Mouse (Mus musculus) neural tube, embryonic 12.5 days (tissue): Measurements from ENCODE around the gene Sys1. TPM values are rescaled to one million over a fixed set of nuclear protein-coding genes. Genes with fewer than 3 reads are reported as not detected.
A peak's percentile ranks its signal among the peaks of the same experiment; 100 is the strongest.

Experiments used
- ATAC-seq: fragments of 200-750 bp; cut with Nextera tagmentation; 2 replicates; pipeline ENCODE4 v1.8.0; 2017; ENCODE audit warnings: low read depth, mild to moderate bottlenecking, moderate TSS enrichment, moderate library complexity; ENCODE audit not compliant: low FRiP score
- H3K27ac ChIP-seq: fragments of 300-500 bp; sonication (generic); 2 replicates; pipeline ENCODE4 v1.5.1; 2016
- H3K27me3 ChIP-seq: fragments of 300-500 bp; sonication (generic); replicated peaks from 2 replicates; pipeline ENCODE4 v1.6.1; 2016; ENCODE audit warnings: mild to moderate bottlenecking
- H3K36me3 ChIP-seq: fragments of 300-500 bp; sonication (generic); 2 replicates; pipeline ENCODE4 v1.6.1; 2016; ENCODE audit warnings: mild to moderate bottlenecking
- H3K4me1 ChIP-seq: fragments of 300-500 bp; sonication (generic); 2 replicates; pipeline ENCODE4 v1.6.1; 2016
- H3K4me2 ChIP-seq: fragments of 300-500 bp; sonication (generic); replicated peaks from 2 replicates; pipeline ENCODE4 v1.6.1; 2016; ENCODE audit warnings: mild to moderate bottlenecking
- H3K4me3 ChIP-seq: fragments of 300-500 bp; sonication (generic); 2 replicates; pipeline ENCODE4 v1.5.1; 2016
- H3K9ac ChIP-seq: fragments of 300-500 bp; sonication (generic); 2 replicates; pipeline ENCODE4 v1.6.1; 2016; ENCODE audit warnings: mild to moderate bottlenecking
- H3K9me3 ChIP-seq: fragments of 300-500 bp; sonication (generic); 2 replicates; pipeline ENCODE4 v1.6.1; 2016; ENCODE audit warnings: mild to moderate bottlenecking
- WGBS: fragments of 180-500 bp; shearing (Covaris S2); methylation state at CpG from one replicate; pipeline ENCODE4 v1.1.7; 2016; 5-methylcytosine and 5-hydroxymethylcytosine counted together
- polyA plus RNA-seq: library from polyadenylated mRNA; unstranded; fragments of >200 nt; fragmentation: Nextera tagmentation; extraction: Ambion mirVana; gene quantifications from 2 replicates; pipeline ENCODE4 v1.2.1, GENCODE M21; 2016

The Sys1 gene
- polyA plus RNA-seq, 1 experiment from 2014 or later: 72.8 TPM

DNA sequence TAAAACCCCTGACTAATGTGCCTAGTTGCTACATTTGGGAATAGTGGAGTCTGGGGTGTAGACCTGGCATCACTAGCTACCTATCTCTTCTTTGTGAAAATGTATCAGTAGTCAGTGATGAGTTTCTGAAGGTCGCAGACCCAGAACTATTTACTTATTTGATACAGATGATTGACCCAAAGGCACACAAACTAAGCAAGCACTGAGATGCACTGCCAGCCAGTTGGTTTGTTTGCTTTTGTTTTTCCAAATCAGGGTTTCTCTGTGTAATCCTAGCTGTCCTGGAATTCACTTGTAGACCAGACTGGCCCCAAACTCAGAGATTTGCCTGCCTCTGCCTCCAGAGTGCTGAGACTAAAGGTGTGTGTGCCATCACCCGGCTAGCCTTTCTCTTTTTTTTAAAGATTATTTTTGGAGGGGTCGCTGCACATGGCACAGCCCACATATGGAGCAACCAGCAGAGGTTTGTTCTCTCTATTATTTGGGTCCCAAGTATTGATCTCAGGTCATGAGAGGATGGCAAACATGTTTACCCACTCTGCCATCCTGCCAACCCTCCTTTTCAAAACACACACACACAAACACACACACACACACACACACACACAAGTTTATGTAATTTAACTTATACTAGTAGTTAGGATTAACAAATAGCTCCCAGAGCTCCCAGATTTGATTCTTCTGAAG lies 11.2 kb upstream of the Sys1 start:
- Histone ChIP-seq H3K4me2 (no peak overlapping the region), H3K9ac (no peak overlapping the region), H3K9me3 (no peaks in the 10 kb centered on the region), H3K27ac (no peak overlapping the region), H3K36me3 (no peaks in the 10 kb centered on the region), H3K27me3 (peaks cover 17% of the 10 kb centered on the region), H3K4me3 (no peak overlapping the region), H3K4me1 (peaks cover 19% of the 10 kb centered on the region)
- no peak for ATAC-seq
- 85% methylated on average over 3 of the region's 3 CpGs for WGBS

DNA sequence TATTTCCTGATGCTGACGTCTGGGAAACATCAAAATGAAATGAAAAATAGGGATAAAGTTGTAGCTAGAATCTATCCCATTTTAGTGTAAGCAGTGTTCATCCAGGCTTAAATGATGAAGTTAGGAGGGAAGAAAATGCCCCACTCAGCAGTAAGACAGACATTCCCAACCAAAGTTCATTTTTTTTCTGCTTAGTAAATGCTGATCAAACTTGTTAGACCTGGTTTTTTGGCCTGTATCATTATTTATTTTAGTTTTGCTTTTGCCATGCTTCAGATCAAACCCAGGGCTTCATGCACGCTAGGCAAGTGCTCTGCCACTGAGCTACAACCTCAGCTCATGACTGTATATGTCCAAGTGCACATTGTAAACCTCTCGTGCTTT lies 10.7 kb upstream of the Sys1 start:
- ATAC-seq: no peak
- no peaks in the 10 kb centered on the region for H3K9me3 ChIP-seq
- H3K27me3 ChIP-seq: peaks cover 17% of the 10 kb centered on the region
- peaks cover 19% of the 10 kb centered on the region for H3K4me1 ChIP-seq
- H3K36me3 ChIP-seq: no peaks in the 10 kb centered on the region
- WGBS: 79% methylated on average over 3 of the region's 3 CpGs
- H3K27ac ChIP-seq: no peak overlapping the region
- no peak overlapping the region for H3K4me2 ChIP-seq
- no peak overlapping the region for H3K9ac ChIP-seq
- no peak overlapping the region for H3K4me3 ChIP-seq

DNA sequence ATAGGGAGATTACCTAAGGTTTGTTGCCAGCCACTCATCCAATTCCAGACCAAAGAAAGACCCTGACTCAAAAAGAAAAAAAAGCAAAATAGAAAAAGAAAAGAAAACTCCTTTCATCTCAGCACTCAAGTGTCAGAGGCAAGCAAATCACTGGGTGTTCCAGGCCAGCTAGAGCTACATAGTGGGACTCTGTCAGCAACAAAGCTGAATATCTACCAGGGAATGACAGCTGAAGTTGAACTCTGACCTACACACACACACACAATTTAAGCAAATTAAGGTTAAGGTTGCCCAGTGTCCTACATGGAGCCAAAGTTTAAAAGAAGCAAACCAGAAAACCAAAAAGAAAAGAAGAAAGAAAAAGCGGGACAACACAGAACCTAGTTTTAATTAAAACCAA lies 8.6 kb upstream of the Sys1 start:
- Histone ChIP-seq H3K9me3 (no peaks in the 10 kb centered on the region), H3K9ac (no peak overlapping the region), H3K36me3 (no peaks in the 10 kb centered on the region), H3K27me3 (no peaks in the 10 kb centered on the region), H3K4me3 (no peak overlapping the region), H3K4me1 (peaks cover 3% of the 10 kb centered on the region; the same call in 1 of the 2 replicates), H3K27ac (no peak overlapping the region), H3K4me2 (no peak overlapping the region)
- WGBS: 88% methylated on average over 1 of the region's 1 CpGs
- no peak for ATAC-seq

- Histone ChIP-seq H3K4me3 (no peak overlapping the region), H3K9me3 (no peaks in the 10 kb centered on the region), H3K4me1 (no peaks in the 10 kb centered on the region), H3K36me3 (no peaks in the 10 kb centered on the region), H3K27ac (no peak overlapping the region), H3K9ac (no peak overlapping the region), H3K27me3 (no peaks in the 10 kb centered on the region), H3K4me2 (no peak overlapping the region)
- WGBS: 82% methylated on average over 5 of the region's 5 CpGs
- no peak for ATAC-seq
These were observed 7.8 kb upstream of the Sys1 start for GRCm38 (mm10) chr2:164448921-164449320.

GRCm38 (mm10) chr2:164449341-164450042 lies 7.3 kb upstream of the Sys1 start:
- Histone ChIP-seq H3K9me3 (no peaks in the 10 kb centered on the region), H3K4me2 (no peak overlapping the region), H3K36me3 (no peaks in the 10 kb centered on the region), H3K27ac (no peak overlapping the region), H3K27me3 (no peaks in the 10 kb centered on the region), H3K4me1 (no peaks in the 10 kb centered on the region), H3K9ac (no peak overlapping the region), H3K4me3 (no peak overlapping the region)
- 88% methylated on average over 14 of the region's 14 CpGs for WGBS
- no peak for ATAC-seq

DNA sequence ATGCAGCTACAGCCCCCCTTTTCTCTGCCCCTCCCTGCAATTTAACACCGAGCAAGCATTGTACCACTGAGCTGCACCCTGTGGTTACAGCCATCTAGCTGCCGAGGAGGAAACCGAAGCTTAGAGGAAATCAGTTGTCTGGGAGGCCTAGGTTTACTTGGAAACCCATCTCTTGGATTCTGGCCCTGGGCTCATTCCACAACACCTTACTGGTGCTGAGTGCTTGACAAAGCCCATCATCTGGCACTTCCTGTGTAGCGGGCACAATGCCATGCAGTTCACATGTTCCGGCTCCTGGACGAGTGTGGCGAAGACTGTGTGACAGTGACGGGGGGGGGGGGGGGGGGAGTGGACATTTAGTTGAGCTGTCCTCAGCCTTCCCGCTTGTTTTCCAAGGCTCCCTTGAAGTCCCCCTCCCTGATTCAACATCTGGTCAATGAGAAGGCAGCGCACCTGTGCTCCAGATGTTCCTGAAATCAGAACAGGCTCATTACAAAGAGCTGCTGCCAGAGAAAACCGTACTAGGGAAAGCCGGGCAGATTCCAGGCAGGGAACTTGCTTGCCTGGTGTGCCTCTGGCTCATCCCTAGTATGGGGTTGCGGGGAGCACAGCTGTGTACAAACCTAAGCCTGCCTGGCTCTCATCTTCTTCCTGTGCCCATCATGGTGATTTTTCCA lies 4.6 kb upstream of the Sys1 start:
- Histone ChIP-seq H3K36me3 (no peaks in the 10 kb centered on the region), H3K9ac (no peak overlapping the region), H3K4me1 (peaks cover 7% of the 10 kb centered on the region), H3K9me3 (no peaks in the 10 kb centered on the region), H3K27me3 (no peaks in the 10 kb centered on the region), H3K27ac (no peak overlapping the region), H3K4me3 (no peak overlapping the region), H3K4me2 (no peak overlapping the region)
- WGBS: 49% methylated on average over 13 of the region's 13 CpGs
- no peak for ATAC-seq

DNA sequence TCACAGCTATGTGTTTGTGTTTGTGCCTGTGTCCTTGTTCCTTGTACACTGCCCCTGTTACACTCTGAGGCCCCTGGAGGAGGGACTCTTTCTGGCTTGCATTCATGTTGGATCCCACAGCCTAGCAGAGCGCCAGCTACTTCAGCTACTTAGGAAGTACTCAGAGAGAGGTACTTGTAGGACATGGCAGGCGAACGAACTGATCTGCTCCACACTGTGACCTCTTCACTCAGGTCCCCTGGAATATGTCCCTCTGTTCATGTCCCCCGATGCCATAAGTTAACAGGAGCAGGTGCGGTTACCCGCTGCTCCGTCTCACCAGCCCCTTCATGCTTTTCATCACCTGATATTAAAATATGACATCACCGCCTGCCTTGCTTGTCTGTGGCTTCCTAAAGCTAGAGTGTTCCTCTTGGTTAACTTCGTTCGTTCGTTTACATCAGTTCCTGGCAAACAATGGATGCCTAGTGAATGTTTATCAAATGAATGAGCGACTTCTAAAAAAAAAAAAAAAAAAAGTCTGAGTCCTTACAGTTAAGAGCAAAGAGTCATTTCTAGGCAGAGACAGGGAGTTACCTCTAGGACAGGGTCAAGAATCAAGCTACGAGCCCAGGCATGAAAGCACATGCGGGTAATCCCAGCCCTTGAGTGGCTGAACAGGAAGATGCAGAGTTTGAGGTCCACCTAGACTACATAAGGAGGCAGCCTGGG lies 3.6 kb upstream of the Sys1 start:
- H3K4me2 ChIP-seq: no peak overlapping the region
- ATAC-seq: no peak
- H3K9ac ChIP-seq: no peak overlapping the region
- H3K27me3 ChIP-seq: no peaks in the 10 kb centered on the region
- peaks cover 8% of the 10 kb centered on the region for H3K4me1 ChIP-seq
- WGBS: 82% methylated on average over 14 of the region's 14 CpGs
- H3K36me3 ChIP-seq: no peaks in the 10 kb centered on the region
- H3K27ac ChIP-seq: no peak overlapping the region
- H3K9me3 ChIP-seq: no peaks in the 10 kb centered on the region
- no peak overlapping the region for H3K4me3 ChIP-seq

GRCm38 (mm10) chr2:164453887-164454500 lies 2.8 kb upstream of the Sys1 start:
- H3K9me3 ChIP-seq: no peaks in the 10 kb centered on the region

GRCm38 (mm10) chr2:164454846-164455245 lies 1.9 kb upstream of the Sys1 start:
- no peaks in the 10 kb centered on the region for H3K27me3 ChIP-seq
- WGBS: 86% methylated on average over 10 of the region's 10 CpGs
- ATAC-seq: no peak

More at GRCm38 (mm10) chr2:164453887-164454500, 2.8 kb upstream of the Sys1 start:
- Histone ChIP-seq H3K36me3 (no peaks in the 10 kb centered on the region), H3K27ac (no peak overlapping the region), H3K4me3 (no peak overlapping the region), H3K27me3 (no peaks in the 10 kb centered on the region), H3K4me2 (no peak overlapping the region), H3K9ac (no peak overlapping the region), H3K4me1 (peaks cover 8% of the 10 kb centered on the region)
- no peak for ATAC-seq
- 74% methylated on average over 7 of the region's 7 CpGs for WGBS

DNA sequence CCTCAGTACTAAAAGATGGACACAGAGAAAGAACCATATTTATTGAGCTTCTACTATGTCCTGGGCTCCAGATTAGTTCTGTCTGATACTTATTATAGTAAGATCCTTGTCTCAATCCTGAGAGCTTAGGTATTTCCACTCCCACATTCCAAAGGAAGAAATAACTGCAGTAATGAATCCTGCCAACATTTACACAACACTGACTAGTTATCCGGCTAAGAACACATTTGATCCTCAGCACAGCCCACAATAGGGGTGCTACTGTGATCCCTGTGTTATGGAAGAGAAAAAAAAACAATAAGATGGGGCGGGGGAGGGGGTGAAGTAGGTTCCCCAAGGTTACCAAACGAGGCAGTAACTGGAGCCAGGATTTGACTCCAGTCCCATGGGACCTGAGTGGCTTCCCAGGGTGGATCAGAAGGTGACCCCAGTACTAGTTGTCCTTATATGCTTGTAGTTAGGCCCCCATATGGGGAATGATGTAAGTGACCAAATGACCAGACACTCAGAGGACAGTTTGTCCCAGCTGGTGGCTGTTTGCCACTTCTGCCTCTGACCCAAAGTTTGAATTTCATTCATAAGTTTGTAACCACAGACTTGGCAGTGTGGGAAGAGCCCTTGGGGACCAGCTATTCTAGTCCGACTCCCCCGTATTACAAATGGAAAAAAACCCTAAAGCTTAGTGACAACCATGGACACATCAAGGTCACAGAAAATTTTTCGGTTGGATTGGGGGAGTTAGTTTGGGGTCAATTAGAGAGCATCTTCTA lies 1.2 kb upstream of the Sys1 start:
- no peak overlapping the region for H3K4me2 ChIP-seq
- no peak overlapping the region for H3K27ac ChIP-seq
- no peak overlapping the region for H3K9ac ChIP-seq
- ATAC-seq: no peak
- no peaks in the 10 kb centered on the region for H3K36me3 ChIP-seq
- no peaks in the 10 kb centered on the region for H3K27me3 ChIP-seq
- no peaks in the 10 kb centered on the region for H3K9me3 ChIP-seq
- peaks cover 8% of the 10 kb centered on the region for H3K4me1 ChIP-seq
- no peak overlapping the region for H3K4me3 ChIP-seq
- WGBS: 76% methylated on average over 6 of the region's 6 CpGs

More at GRCm38 (mm10) chr2:164454846-164455245, 1.9 kb upstream of the Sys1 start:
- Histone ChIP-seq H3K9me3 (no peaks in the 10 kb centered on the region), H3K9ac (no peak overlapping the region), H3K4me2 (no peak overlapping the region), H3K36me3 (no peaks in the 10 kb centered on the region), H3K4me3 (no peak overlapping the region), H3K4me1 (peaks cover 8% of the 10 kb centered on the region), H3K27ac (no peak overlapping the region)

- Histone ChIP-seq H3K9ac (no peak overlapping the region), H3K4me3 (no peak overlapping the region), H3K36me3 (no peaks in the 10 kb centered on the region), H3K9me3 (no peaks in the 10 kb centered on the region), H3K27me3 (no peaks in the 10 kb centered on the region), H3K27ac (no peak overlapping the region), H3K4me2 (peak overlapping the region; percentile 48; the same call in 1 of the 2 replicates), H3K4me1 (peaks cover 8% of the 10 kb centered on the region)
- no peak for ATAC-seq
- 93% methylated on average over 1 of the region's 1 CpGs for WGBS
These were observed 351 bp upstream of the Sys1 start for GRCm38 (mm10) chr2:164456413-164456812.
